Mouse (Mus musculus) heart, embryonic 15.5 days (tissue): Measurements from ENCODE around the gene Ccser1. TPM values are rescaled to one million over a fixed set of nuclear protein-coding genes. Genes with fewer than 3 reads are reported as not detected.
"Not testable (repeated sequence)": the region's sequence is repeated elsewhere in the genome, so short reads cannot be mapped to it uniquely, and the experiment has no call there.

Experiments used
- ATAC-seq: fragments of 200-750 bp; cut with Nextera tagmentation; replicated peaks from 2 replicates; pipeline ENCODE4 v1.8.0; 2017; ENCODE audit warnings: low read depth, moderate TSS enrichment; ENCODE audit not compliant: insufficient number of reproducible peaks, insufficient read depth, low FRiP score
- H3K27ac ChIP-seq: fragments of 300-500 bp; sonication (generic); 2 replicates; pipeline ENCODE4 v1.5.1; 2015; ENCODE audit warnings: mild to moderate bottlenecking, inconsistent platforms
- H3K27me3 ChIP-seq: fragments of 300-500 bp; sonication (generic); 2 replicates; pipeline ENCODE4 v1.6.1; 2015; ENCODE audit warnings: inconsistent platforms
- H3K36me3 ChIP-seq: fragments of 300-500 bp; sonication (generic); 2 replicates; pipeline ENCODE4 v1.6.1; 2015; ENCODE audit warnings: mild to moderate bottlenecking, inconsistent platforms
- H3K4me1 ChIP-seq: fragments of 300-500 bp; sonication (generic); replicated peaks from 2 replicates; pipeline ENCODE4 v1.6.1; 2015; ENCODE audit warnings: inconsistent platforms
- H3K4me2 ChIP-seq: fragments of 300-500 bp; sonication (generic); 2 replicates; pipeline ENCODE4 v1.6.1; 2015; ENCODE audit warnings: inconsistent platforms, mild to moderate bottlenecking, moderate library complexity
- H3K4me3 ChIP-seq: fragments of 300-500 bp; sonication (generic); 2 replicates; pipeline ENCODE4 v1.5.1; 2015; ENCODE audit warnings: mild to moderate bottlenecking, inconsistent platforms
- H3K9ac ChIP-seq: fragments of 300-500 bp; sonication (generic); 2 replicates; pipeline ENCODE4 v1.6.1; 2015; ENCODE audit warnings: mild to moderate bottlenecking, inconsistent platforms
- H3K9me3 ChIP-seq: fragments of 300-500 bp; sonication (generic); replicated peaks from 2 replicates; pipeline ENCODE4 v1.6.1; 2016; ENCODE audit warnings: inconsistent platforms
- WGBS: fragments of 180-500 bp; shearing (Covaris S2); methylation state at CpG from one replicate; pipeline ENCODE4 v1.1.7; 2015; ENCODE audit warnings: mixed read lengths; 5-methylcytosine and 5-hydroxymethylcytosine counted together
- polyA plus RNA-seq: library from polyadenylated mRNA; unstranded; fragments of >200 nt; fragmentation: Nextera tagmentation; extraction: Ambion mirVana; gene quantifications from 2 replicates; pipeline ENCODE4 v1.2.1, GENCODE M21; 2015

Gene Ccser1
- polyA plus RNA-seq, 1 experiment from 2014 or later = 2.2 TPM

DNA sequence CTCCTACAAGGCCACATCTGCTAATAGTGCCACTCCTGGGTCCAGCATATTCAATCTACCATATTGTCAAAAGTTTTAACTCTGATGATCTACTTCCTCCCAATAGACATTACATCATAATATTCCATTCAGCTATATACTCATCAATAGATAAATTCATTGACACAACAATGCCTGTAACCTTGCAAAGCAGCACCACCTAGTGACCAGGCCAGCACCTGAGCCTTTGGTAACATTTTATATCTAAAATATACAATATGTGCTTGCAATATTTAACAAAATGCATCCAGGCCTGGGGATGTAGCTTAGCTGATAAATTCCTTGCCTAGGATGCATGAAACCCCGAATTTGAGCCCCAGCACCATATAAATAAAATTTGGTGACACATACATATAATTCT lies 722.6 kb downstream of the Ccser1 start:
- no peaks in the 10 kb centered on the region for H3K36me3 ChIP-seq
- no peak overlapping the region for H3K9ac ChIP-seq
- no peaks in the 10 kb centered on the region for H3K9me3 ChIP-seq
- H3K27me3 ChIP-seq = no peaks in the 10 kb centered on the region
- no peak overlapping the region for H3K4me3 ChIP-seq
- H3K4me1 ChIP-seq = no peaks in the 10 kb centered on the region
- no peak for ATAC-seq
- H3K4me2 ChIP-seq = no peak overlapping the region
- 10% methylated on average over 1 of the region's 1 CpGs for WGBS
- H3K27ac ChIP-seq = no peak overlapping the region

DNA sequence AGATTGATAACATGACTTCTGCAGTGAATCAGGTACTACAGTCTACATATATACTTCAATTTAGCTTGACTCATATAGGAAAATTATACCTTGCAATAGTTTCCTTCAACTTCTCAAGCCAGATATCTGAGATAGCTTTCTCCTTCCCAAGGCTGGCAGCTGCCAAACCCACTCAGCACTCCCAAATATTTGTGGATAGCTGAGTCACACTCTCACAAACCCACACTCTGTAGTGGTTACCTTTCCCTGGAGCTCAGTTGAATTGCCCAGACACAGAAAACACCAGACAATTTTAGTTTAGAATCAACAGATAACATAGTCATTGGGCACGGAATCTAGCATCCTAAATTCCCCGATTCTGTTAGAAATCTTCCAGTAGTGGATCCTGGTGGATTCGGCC lies 732.8 kb downstream of the Ccser1 start:
- 87% methylated on average over 3 of the region's 3 CpGs for WGBS
- Histone ChIP-seq H3K4me3 (no peak overlapping the region), H3K9ac (no peak overlapping the region), H3K27me3 (no peaks in the 10 kb centered on the region), H3K4me1 (no peaks in the 10 kb centered on the region), H3K27ac (no peak overlapping the region), H3K9me3 (no peaks in the 10 kb centered on the region), H3K36me3 (no peaks in the 10 kb centered on the region), H3K4me2 (no peak overlapping the region)
- no peak for ATAC-seq

DNA sequence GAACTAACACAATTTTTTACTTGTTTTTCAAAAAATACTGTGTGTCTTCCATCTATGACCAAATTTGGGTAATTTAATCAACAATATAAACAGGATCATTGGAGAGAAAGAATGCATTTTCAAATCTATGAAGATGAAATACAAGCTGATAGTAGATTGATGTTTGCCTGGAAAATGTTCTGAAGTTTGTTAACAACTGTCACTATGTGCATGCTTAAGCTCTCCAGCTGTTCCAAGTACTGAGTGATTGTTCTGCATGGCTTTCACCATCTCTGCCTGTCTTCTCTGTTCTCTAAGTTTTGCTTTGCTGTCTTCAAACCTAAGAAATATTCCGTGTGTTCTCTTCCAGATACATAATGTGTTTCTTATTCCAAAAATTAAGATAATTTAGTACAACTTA lies 751.5 kb downstream of the Ccser1 start:
- no peaks in the 10 kb centered on the region for H3K27me3 ChIP-seq
- no peak overlapping the region for H3K9ac ChIP-seq
- WGBS = 54% methylated on average over 1 of the region's 1 CpGs
- no peaks in the 10 kb centered on the region for H3K36me3 ChIP-seq
- H3K4me1 ChIP-seq = no peaks in the 10 kb centered on the region
- H3K4me3 ChIP-seq = no peak overlapping the region
- no peak for ATAC-seq
- H3K9me3 ChIP-seq = no peaks in the 10 kb centered on the region
- H3K27ac ChIP-seq = no peak overlapping the region
- H3K4me2 ChIP-seq = no peak overlapping the region

DNA sequence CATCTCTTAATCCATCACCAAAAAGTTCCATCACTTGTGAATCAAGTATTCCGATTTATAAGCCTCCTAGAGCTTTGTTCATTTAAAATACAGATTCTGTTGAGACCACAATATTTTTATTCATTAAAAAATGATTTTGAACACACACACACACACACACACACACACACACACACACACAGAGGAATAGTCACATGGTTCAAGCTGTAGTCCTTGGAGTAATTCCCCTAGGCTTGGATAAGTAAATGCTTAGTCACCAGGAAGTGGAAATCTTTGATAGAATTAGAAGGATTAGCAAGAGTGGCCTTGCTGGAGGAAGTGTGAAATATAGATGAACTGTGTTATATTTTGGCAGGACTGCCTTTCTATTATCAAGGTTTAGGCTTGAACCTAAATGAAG lies 756.5 kb downstream of the Ccser1 start:
- no peak for ATAC-seq
- Histone ChIP-seq H3K4me2 (no peak overlapping the region), H3K4me1 (no peaks in the 10 kb centered on the region), H3K4me3 (no peak overlapping the region), H3K9me3 (no peaks in the 10 kb centered on the region), H3K36me3 (no peaks in the 10 kb centered on the region), H3K27me3 (no peaks in the 10 kb centered on the region), H3K27ac (no peak overlapping the region), H3K9ac (no peak overlapping the region)
- 86% methylated on average over 1 of the region's 1 CpGs for WGBS

DNA sequence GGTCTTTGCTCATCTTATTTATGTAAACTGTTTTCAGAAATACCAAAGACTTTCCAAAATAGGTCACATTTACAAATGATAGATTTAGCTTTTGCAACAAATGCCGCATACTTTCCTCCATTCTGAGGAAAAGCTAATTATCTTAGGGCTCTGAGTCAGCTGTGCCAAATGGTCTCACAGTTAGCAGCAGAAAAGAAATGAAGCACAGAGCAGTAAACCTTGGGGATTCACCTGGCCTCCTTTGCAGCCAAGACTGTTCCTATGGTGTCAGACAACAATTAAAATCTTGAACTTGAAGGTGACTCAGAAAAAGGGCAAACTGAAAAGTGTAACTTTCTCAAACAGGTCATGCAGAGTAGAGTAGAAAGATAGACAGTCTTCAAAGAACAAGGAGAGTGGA lies 759.1 kb downstream of the Ccser1 start:
- Histone ChIP-seq H3K4me3 (no peak overlapping the region), H3K36me3 (no peaks in the 10 kb centered on the region), H3K9me3 (no peaks in the 10 kb centered on the region), H3K27me3 (no peaks in the 10 kb centered on the region), H3K4me1 (no peaks in the 10 kb centered on the region), H3K9ac (no peak overlapping the region), H3K27ac (no peak overlapping the region), H3K4me2 (no peak overlapping the region)
- ATAC-seq = no peak
- 79% methylated on average over 1 of the region's 1 CpGs for WGBS

DNA sequence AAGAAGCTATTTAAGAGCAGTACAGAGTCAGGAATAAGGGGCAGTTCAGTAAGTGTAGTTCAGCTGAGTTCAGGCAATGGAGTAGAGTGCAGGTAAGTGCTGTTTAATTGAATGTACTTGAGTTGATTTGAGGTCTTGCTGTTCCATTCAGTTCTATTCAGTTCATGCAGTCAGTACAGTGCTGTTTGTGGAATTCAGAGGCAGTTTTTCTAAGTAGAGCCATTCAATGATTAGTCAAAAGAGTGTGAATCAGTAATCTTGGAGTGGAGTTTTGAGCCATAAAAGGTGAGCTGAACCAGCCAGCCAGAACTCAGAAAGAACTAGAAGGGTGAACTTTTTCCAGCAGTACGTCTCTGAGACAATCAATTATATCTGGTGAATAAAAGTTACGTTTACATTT lies 773.6 kb downstream of the Ccser1 start:
- Histone ChIP-seq H3K4me2 (no peak overlapping the region), H3K27me3 (no peaks in the 10 kb centered on the region), H3K4me1 (no peaks in the 10 kb centered on the region), H3K9me3 (no peaks in the 10 kb centered on the region), H3K9ac (no peak overlapping the region), H3K27ac (no peak overlapping the region), H3K36me3 (no peaks in the 10 kb centered on the region), H3K4me3 (no peak overlapping the region)
- no peak for ATAC-seq
- 71% methylated on average over 2 of the region's 2 CpGs for WGBS

DNA sequence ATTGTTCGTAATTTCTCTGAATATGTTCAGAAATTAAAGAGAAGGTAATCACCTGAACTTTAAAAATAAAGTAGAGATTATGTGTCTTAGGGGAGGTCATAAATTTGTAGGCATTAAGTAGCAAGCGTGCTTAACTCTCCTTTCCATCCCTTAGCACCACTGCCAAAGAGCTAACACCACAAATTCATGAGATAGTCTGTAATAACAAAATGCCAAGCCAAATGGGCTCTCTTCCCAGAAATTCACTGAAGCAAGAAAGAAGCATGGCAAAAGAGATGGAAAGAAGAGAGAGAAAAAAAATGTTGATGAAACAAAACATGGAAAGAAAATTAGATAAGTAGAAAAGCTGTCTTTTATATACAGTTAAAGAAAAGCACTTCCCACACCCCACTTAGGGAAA lies 796.8 kb downstream of the Ccser1 start:
- Histone ChIP-seq H3K4me1 (no peaks in the 10 kb centered on the region), H3K9ac (no peak overlapping the region), H3K36me3 (no peaks in the 10 kb centered on the region), H3K4me2 (no peak overlapping the region), H3K27ac (no peak overlapping the region), H3K27me3 (no peaks in the 10 kb centered on the region), H3K9me3 (no peaks in the 10 kb centered on the region), H3K4me3 (no peak overlapping the region)
- 66% methylated on average over 2 of the region's 2 CpGs for WGBS
- ATAC-seq = no peak

DNA sequence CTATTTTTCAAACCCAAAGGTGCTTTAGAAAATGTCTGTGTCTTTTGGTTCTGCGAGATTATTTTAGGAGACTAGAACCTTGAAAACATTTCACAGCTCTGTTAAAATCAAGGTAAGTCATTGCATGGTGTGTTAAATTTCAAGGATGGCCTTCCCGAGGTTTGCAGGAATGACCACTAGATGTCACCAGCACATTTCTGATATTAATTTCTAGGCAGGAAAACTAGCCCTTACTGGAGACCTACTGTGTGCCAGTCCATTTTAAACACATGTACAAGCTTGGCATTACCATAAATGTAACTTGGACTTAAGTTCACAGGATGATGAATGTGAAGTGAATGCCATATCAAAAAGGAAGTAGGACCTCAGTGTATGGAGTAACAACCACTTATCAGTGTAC lies 798.3 kb downstream of the Ccser1 start:
- ATAC-seq = no peak
- 26% methylated on average over 2 of the region's 2 CpGs for WGBS
- H3K27ac ChIP-seq = no peak overlapping the region
- H3K4me2 ChIP-seq = no peak overlapping the region
- no peaks in the 10 kb centered on the region for H3K4me1 ChIP-seq
- H3K4me3 ChIP-seq = no peak overlapping the region
- no peak overlapping the region for H3K9ac ChIP-seq
- no peaks in the 10 kb centered on the region for H3K27me3 ChIP-seq
- H3K9me3 ChIP-seq = no peaks in the 10 kb centered on the region
- no peaks in the 10 kb centered on the region for H3K36me3 ChIP-seq

DNA sequence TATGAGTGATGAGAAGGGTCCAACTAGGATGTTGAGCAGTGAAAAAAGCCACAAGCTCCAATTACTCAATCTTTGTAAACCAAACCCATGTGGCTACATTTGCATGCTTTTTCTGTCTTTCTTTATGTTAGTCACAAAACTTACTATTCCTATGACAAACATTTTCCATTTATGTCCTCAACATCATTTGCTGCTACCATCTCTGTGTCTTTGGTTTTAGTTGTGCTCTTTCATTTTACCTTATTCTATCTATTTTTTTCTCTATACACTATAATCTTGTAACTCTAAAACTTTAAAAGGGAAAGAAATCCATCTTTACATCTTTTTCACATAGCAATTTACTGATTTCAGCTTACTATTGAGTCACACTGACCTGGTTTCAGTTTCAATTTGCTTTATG lies 834.2 kb downstream of the Ccser1 start:
- no peak for ATAC-seq
- H3K36me3 ChIP-seq = no peaks in the 10 kb centered on the region
- H3K9ac ChIP-seq = no peak overlapping the region

DNA sequence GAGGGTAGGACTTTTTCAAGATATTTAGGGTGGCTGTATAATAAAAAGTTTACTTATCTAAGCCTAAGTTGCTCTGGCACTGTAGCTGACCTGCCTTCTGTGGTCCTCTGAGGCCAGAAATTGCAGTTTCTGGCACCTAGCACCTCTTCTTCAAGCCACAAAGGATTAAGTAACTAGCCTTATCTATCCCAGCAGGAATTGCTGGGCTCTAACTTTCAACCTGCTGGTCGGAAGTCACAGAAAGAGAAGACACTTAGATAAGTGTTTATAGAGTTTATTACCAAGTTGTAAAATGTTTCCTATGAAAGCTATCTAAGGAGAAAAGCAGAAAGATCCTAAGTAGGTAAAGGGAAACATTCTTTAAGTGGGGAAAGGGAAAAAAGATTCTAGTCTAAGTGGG lies 864.3 kb downstream of the Ccser1 start:
- H3K4me3 ChIP-seq = no peak overlapping the region
- no peak overlapping the region for H3K4me2 ChIP-seq
- no peaks in the 10 kb centered on the region for H3K36me3 ChIP-seq
- 19% methylated on average over 1 of the region's 1 CpGs for WGBS
- H3K4me1 ChIP-seq = no peaks in the 10 kb centered on the region
- H3K9ac ChIP-seq = no peak overlapping the region
- H3K9me3 ChIP-seq = no peaks in the 10 kb centered on the region
- no peak for ATAC-seq
- H3K27ac ChIP-seq = no peak overlapping the region
- no peaks in the 10 kb centered on the region for H3K27me3 ChIP-seq

More for the DNA sequence above, 834.2 kb downstream of the Ccser1 start:
- Histone ChIP-seq H3K4me2 (no peak overlapping the region), H3K27ac (no peak overlapping the region), H3K4me3 (no peak overlapping the region), H3K4me1 (no peaks in the 10 kb centered on the region), H3K27me3 (no peaks in the 10 kb centered on the region), H3K9me3 (no peaks in the 10 kb centered on the region)

DNA sequence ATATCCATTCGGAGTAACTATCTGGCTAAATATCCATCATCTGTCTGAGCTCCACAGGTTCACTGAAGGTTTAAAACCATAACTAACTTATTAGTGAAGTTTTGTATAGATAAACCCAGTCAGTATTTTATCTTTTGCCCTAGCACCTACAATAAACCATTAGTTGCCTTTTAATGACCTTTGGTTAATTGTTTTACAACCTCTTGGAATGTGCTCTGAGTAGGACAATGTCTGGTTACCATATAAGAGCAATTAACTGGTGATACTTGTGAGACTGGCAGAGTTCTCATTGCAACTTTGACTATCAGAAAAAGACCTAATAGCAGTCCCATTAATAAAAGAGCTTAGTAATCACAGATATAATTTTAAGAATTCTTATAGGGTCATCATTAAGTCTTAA lies 864.9 kb downstream of the Ccser1 start:
- not testable (repeated sequence) for H3K27me3 ChIP-seq, H3K4me1 ChIP-seq, H3K9me3 ChIP-seq, H3K27ac ChIP-seq, ATAC-seq, H3K36me3 ChIP-seq, H3K4me2 ChIP-seq, H3K4me3 ChIP-seq, H3K9ac ChIP-seq
- 76% methylated on average over 1 of the region's 1 CpGs for WGBS

DNA sequence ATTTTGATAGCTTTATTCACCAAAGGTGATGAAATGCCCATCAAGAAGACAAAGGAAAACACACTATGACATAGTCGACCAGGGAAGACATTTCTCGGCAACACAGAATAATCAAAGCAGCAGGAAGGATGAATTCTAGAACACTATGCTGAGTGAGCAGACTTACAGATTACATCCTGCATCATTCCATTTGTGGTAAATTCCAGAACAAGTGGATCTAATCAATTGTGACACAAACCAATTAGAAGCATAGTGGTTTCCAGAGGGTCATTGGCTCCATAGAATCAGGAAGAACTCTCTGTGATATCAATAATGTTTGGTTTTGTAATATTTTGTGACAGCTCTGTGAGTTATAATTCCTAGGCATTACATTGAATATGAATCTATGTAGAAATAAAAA lies 875.2 kb downstream of the Ccser1 start:
- H3K9me3 ChIP-seq = no peaks in the 10 kb centered on the region
- H3K27ac ChIP-seq = no peak overlapping the region
- no peak overlapping the region for H3K4me3 ChIP-seq
- H3K4me2 ChIP-seq = no peak overlapping the region
- WGBS = 75% methylated on average over 2 of the region's 2 CpGs
- ATAC-seq = no peak
- H3K27me3 ChIP-seq = no peaks in the 10 kb centered on the region
- H3K9ac ChIP-seq = no peak overlapping the region
- no peaks in the 10 kb centered on the region for H3K36me3 ChIP-seq
- H3K4me1 ChIP-seq = no peaks in the 10 kb centered on the region
